Mouse (Mus musculus) bone marrow macrophage, adult 2 months (primary cell): ENCODE measurements around the gene Htr2a. TPM values are rescaled to one million over a fixed set of nuclear protein-coding genes. Genes with fewer than 3 reads are reported as not detected.

Experiments
- H3K27ac ChIP-seq: 2 replicates; pipeline ENCODE4 v1.5.1; 2012; ENCODE audit warnings: low read depth, low read length; ENCODE audit not compliant: insufficient read depth
- H3K4me1 ChIP-seq: 2 replicates; pipeline ENCODE4 v1.6.1; 2012; ENCODE audit warnings: low read length; ENCODE audit not compliant: control insufficient read depth, insufficient read depth
- H3K4me3 ChIP-seq: 2 replicates; pipeline ENCODE4 v1.5.1; 2012; ENCODE audit warnings: mild to moderate bottlenecking, low read length, moderate library complexity; ENCODE audit not compliant: insufficient read depth
- CTCF ChIP-seq: IDR thresholded peaks from 2 replicates; pipeline ENCODE4 v1.5.1; 2012; ENCODE audit warnings: low read depth, mild to moderate bottlenecking, low read length, moderate library complexity
- POLR2A ChIP-seq: IDR thresholded peaks from 2 replicates; pipeline ENCODE4 v1.6.1; 2012; ENCODE audit warnings: mild to moderate bottlenecking, low read depth, low read length, borderline replicate concordance
- polyA plus RNA-seq: library from polyadenylated mRNA; stranded (reverse); fragments of >200 nt; gene quantifications from 2 replicates; pipeline ENCODE4 v1.2.4, GENCODE M21; 2012; ENCODE audit not compliant: missing spikeins, insufficient read depth, insufficient read length

Gene Htr2a
- 0.19 and 0.47 TPM in 2 replicates for polyA plus RNA-seq

GRCm38 (mm10) chr14:74640819-74641381, at the start of gene Htr2a:
TSS of gene Htr2a (plus strand) at chr14:74640840.
- Histone ChIP-seq H3K4me3 (peak within 1 kb of the TSS; percentile 62), H3K27ac (no peak within 1 kb of the TSS), H3K4me1 (peaks cover 13% of the 10 kb centered on the region)
- TF ChIP-seq CTCF: no peak
- TF ChIP-seq POLR2A: no peak

GRCm38 (mm10) chr14:74601333-74602087, 39.1 kb upstream of the Htr2a start:
- Histone ChIP-seq H3K4me1 (0 out of 2 replicates have a peak, but pooled peaks cover 3% of the 10 kb centered on the region), H3K27ac (no peak overlapping the region), H3K4me3 (no peak overlapping the region)
- TF ChIP-seq POLR2A: no peak
- no peak for TF ChIP-seq CTCF

- peak; percentile 48; the same call in 1 of the 2 replicates for TF ChIP-seq CTCF
- no peak for TF ChIP-seq POLR2A
- Histone ChIP-seq H3K27ac (no peak overlapping the region), H3K4me3 (no peak overlapping the region), H3K4me1 (0 out of 2 replicates have a peak, but pooled peaks cover 3% of the 10 kb centered on the region)
Observed at GRCm38 (mm10) chr14:74602543-74602942, 38.1 kb upstream of the Htr2a start.

GRCm38 (mm10) chr14:74603131-74603766, 37.4 kb upstream of the Htr2a start:
- no peak for TF ChIP-seq POLR2A
- no peak for TF ChIP-seq CTCF

GRCm38 (mm10) chr14:74611326-74611725, 29.3 kb upstream of the Htr2a start:
- no peak overlapping the region for H3K27ac ChIP-seq
- H3K4me3 ChIP-seq: no peak overlapping the region
- TF ChIP-seq POLR2A (no peak), CTCF (no peak)
- H3K4me1 ChIP-seq: no peaks in the 10 kb centered on the region

More at GRCm38 (mm10) chr14:74603131-74603766, 37.4 kb upstream of the Htr2a start:
- H3K4me1 ChIP-seq: 0 out of 2 replicates have a peak, but pooled peaks cover 3% of the 10 kb centered on the region
- no peak overlapping the region for H3K4me3 ChIP-seq
- H3K27ac ChIP-seq: no peak overlapping the region

GRCm38 (mm10) chr14:74618858-74619257, 21.8 kb upstream of the Htr2a start:
- Histone ChIP-seq H3K4me3 (no peak overlapping the region), H3K4me1 (no peaks in the 10 kb centered on the region), H3K27ac (no peak overlapping the region)
- TF ChIP-seq POLR2A (no peak), CTCF (peak; percentile 38)

- H3K4me1 ChIP-seq: peaks cover 7% of the 10 kb centered on the region
- no peak overlapping the region for H3K27ac ChIP-seq
- TF ChIP-seq CTCF (no peak), POLR2A (no peak)
- no peak overlapping the region for H3K4me3 ChIP-seq
Observed at GRCm38 (mm10) chr14:74638071-74638470, 2.6 kb upstream of the Htr2a start.

GRCm38 (mm10) chr14:74641668-74642230, 1.1 kb downstream of the Htr2a start:
- H3K4me3 ChIP-seq: peak overlapping the region; percentile 62
- no peak overlapping the region for H3K27ac ChIP-seq
- H3K4me1 ChIP-seq: peaks cover 20% of the 10 kb centered on the region
- TF ChIP-seq POLR2A: no peak
- TF ChIP-seq CTCF: no peak

- no peak overlapping the region for H3K27ac ChIP-seq
- peaks cover 34% of the 10 kb centered on the region for H3K4me1 ChIP-seq
- TF ChIP-seq POLR2A (no peak), CTCF (peak; percentile 72)
- H3K4me3 ChIP-seq: peak overlapping the region; percentile 35
Observed at GRCm38 (mm10) chr14:74643296-74643695, 2.7 kb downstream of the Htr2a start.
